Mouse (Mus musculus) kidney, postnatal 0 days (tissue): ENCODE measurements at regions not wholly inside any gene's neighbourhood (a gene's known extent, or its start where the extent isn't known, plus 50 kb on each side); places are given as distances from the start of the nearest gene placed in this dataset.

Source experiments
- ATAC-seq: fragments of 200-750 bp; cut with Nextera tagmentation; replicated peaks from 2 replicates; pipeline ENCODE4 v1.8.0; 2017; ENCODE audit warnings: low read depth, moderate number of reproducible peaks, moderate TSS enrichment, moderate library complexity; ENCODE audit not compliant: low FRiP score
- DNase-seq: peaks from one replicate; pipeline ENCODE4 v3.0.0-alpha.2; 2016; ENCODE audit warnings: low spot score
- H3K27ac ChIP-seq: fragments of 300-500 bp; sonication (generic); 2 replicates; pipeline ENCODE4 v1.5.1; 2014; ENCODE audit warnings: mild to moderate bottlenecking
- H3K27me3 ChIP-seq: fragments of 300-500 bp; sonication (generic); 2 replicates; pipeline ENCODE4 v1.6.1; 2014; ENCODE audit warnings: low read length, mixed read lengths; ENCODE audit not compliant: insufficient read depth
- H3K36me3 ChIP-seq: fragments of 300-500 bp; sonication (generic); 2 replicates; pipeline ENCODE4 v1.6.1; 2014; ENCODE audit warnings: low read length, mixed read lengths; ENCODE audit not compliant: insufficient read depth
- H3K4me1 ChIP-seq: fragments of 300-500 bp; sonication (generic); replicated peaks from 2 replicates; pipeline ENCODE4 v1.6.1; 2014; ENCODE audit warnings: antibody characterized with exemption, low read length, mixed read lengths; ENCODE audit not compliant: insufficient read depth
- H3K4me2 ChIP-seq: fragments of 300-500 bp; sonication (generic); 2 replicates; pipeline ENCODE4 v1.6.1; 2014; ENCODE audit warnings: mild to moderate bottlenecking, low read length, moderate library complexity, mixed read lengths
- H3K4me3 ChIP-seq: fragments of 300-500 bp; sonication (generic); replicated peaks from 2 replicates; pipeline ENCODE4 v1.5.1; 2014; ENCODE audit warnings: low read depth, low read length
- H3K9ac ChIP-seq: fragments of 300-500 bp; sonication (generic); 2 replicates; pipeline ENCODE4 v1.6.1; 2014; ENCODE audit warnings: low read depth, low read length
- H3K9me3 ChIP-seq: fragments of 300-500 bp; sonication (generic); replicated peaks from 2 replicates; pipeline ENCODE4 v1.6.1; 2016; ENCODE audit warnings: low read length, inconsistent platforms, mixed read lengths
- CTCF ChIP-seq: IDR thresholded peaks from 2 replicates; pipeline ENCODE4 v1.5.1; 2016; ENCODE audit warnings: antibody characterized with exemption, low read depth, mild to moderate bottlenecking, moderate library complexity
- WGBS: fragments of 180-500 bp; shearing (Covaris S2); extraction: QIAGEN DNeasy Blood & Tissue Kit; methylation state at CpG from one replicate; pipeline ENCODE4 v1.1.7; 2014; 5-methylcytosine and 5-hydroxymethylcytosine counted together

GRCm38 (mm10) chr17:51583984-51584880 is 248.9 kb downstream of the Satb1 start:
- Histone ChIP-seq H3K4me1 (no peaks in the 10 kb centered on the region), H3K27me3 (no peaks in the 10 kb centered on the region), H3K9me3 (no peaks in the 10 kb centered on the region), H3K27ac (no peak overlapping the region), H3K9ac (no peak overlapping the region), H3K4me3 (no peak overlapping the region), H3K4me2 (no peak overlapping the region), H3K36me3 (no peaks in the 10 kb centered on the region)
- 60% methylated on average over 19 of the region's 19 CpGs for WGBS
- ATAC-seq: no peak
- TF ChIP-seq CTCF: no peak
- DNase-seq: peak; percentile 16

GRCm38 (mm10) chr17:51583277-51583676 is 249.8 kb downstream of the Satb1 start:
- Histone ChIP-seq H3K27ac (no peak overlapping the region), H3K36me3 (no peaks in the 10 kb centered on the region), H3K9ac (no peak overlapping the region), H3K4me2 (no peak overlapping the region), H3K9me3 (no peaks in the 10 kb centered on the region), H3K27me3 (no peaks in the 10 kb centered on the region), H3K4me1 (no peaks in the 10 kb centered on the region), H3K4me3 (no peak overlapping the region)
- 56% methylated on average over 15 of the region's 15 CpGs for WGBS
- DNase-seq (peak; percentile 70), ATAC-seq (no peak; the same call in 1 of the 2 replicates)
- no peak for TF ChIP-seq CTCF

GRCm38 (mm10) chr17:51555854-51556253 is 277.2 kb downstream of the Satb1 start:
- Histone ChIP-seq H3K27ac (no peak overlapping the region), H3K36me3 (no peaks in the 10 kb centered on the region), H3K4me2 (no peak overlapping the region), H3K9me3 (no peaks in the 10 kb centered on the region), H3K9ac (no peak overlapping the region), H3K4me1 (no peaks in the 10 kb centered on the region), H3K4me3 (no peak overlapping the region), H3K27me3 (no peaks in the 10 kb centered on the region)
- DNase-seq: no peak
- ATAC-seq: no peak
- WGBS: 75% methylated on average over 3 of the region's 3 CpGs
- TF ChIP-seq CTCF: no peak

- H3K4me3 ChIP-seq: no peak overlapping the region
- no peak overlapping the region for H3K27ac ChIP-seq
- ATAC-seq (no peak), DNase-seq (no peak)
- no peaks in the 10 kb centered on the region for H3K36me3 ChIP-seq
- no peak for TF ChIP-seq CTCF
- H3K4me1 ChIP-seq: no peaks in the 10 kb centered on the region
- no peaks in the 10 kb centered on the region for H3K27me3 ChIP-seq
- H3K9me3 ChIP-seq: no peaks in the 10 kb centered on the region
- H3K4me2 ChIP-seq: no peak overlapping the region
- no peak overlapping the region for H3K9ac ChIP-seq
- WGBS: 86% methylated on average over 2 of the region's 2 CpGs
Observed at GRCm38 (mm10) chr17:51554446-51554845, 278.6 kb downstream of the Satb1 start.

GRCm38 (mm10) chr17:51552277-51553015 is 280.6 kb downstream of the Satb1 start:
- 90% methylated on average over 5 of the region's 5 CpGs for WGBS
- Histone ChIP-seq H3K9me3 (no peaks in the 10 kb centered on the region), H3K9ac (no peak overlapping the region), H3K4me2 (no peak overlapping the region), H3K27me3 (no peaks in the 10 kb centered on the region), H3K4me1 (no peaks in the 10 kb centered on the region), H3K36me3 (no peaks in the 10 kb centered on the region), H3K4me3 (no peak overlapping the region), H3K27ac (no peak overlapping the region)
- no peak for ATAC-seq
- TF ChIP-seq CTCF: no peak
- no peak for DNase-seq

GRCm38 (mm10) chr17:51546999-51547398 is 286.1 kb downstream of the Satb1 start:
- Histone ChIP-seq H3K27me3 (no peaks in the 10 kb centered on the region), H3K9me3 (no peaks in the 10 kb centered on the region), H3K4me2 (no peak overlapping the region), H3K36me3 (no peaks in the 10 kb centered on the region), H3K9ac (no peak overlapping the region), H3K4me1 (no peaks in the 10 kb centered on the region), H3K27ac (no peak overlapping the region), H3K4me3 (no peak overlapping the region)
- WGBS: 17% methylated on average over 3 of the region's 3 CpGs
- TF ChIP-seq CTCF: no peak
- ATAC-seq (no peak), DNase-seq (no peak)
